Mouse (Mus musculus) ES-CJ7 (cell line): ENCODE results near the gene Abtb2.

ENCODE experiments used
- DNase-seq: peaks from one replicate; pipeline ENCODE4 v3.0.0; 2011; ENCODE audit warnings: low read depth, low spot score

Abtb2 gene

GRCm38 (mm10) chr2:103659648-103660556, 93.8 kb downstream of the Abtb2 start:
- no peak for DNase-seq

DNA sequence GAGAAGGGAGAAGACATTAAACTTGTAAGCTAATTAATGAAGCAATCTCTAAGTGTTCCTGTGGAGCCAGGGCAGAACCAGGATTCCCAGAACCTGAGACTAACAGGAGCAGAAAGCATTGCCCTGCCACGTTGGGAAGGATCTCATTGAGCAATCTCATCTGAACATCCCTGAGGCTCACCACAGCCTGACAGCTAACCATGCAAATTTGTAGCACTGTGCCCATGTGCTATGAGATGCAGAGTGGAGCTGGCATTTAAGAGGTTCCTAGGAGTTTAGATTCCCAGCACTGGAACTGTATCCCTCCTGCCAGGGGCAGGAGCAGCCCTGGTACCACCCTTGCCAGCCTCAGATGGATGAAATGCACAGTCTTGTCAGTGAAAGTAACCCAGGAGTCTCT, 95.6 kb downstream of the Abtb2 start:
- no peak for DNase-seq

DNA sequence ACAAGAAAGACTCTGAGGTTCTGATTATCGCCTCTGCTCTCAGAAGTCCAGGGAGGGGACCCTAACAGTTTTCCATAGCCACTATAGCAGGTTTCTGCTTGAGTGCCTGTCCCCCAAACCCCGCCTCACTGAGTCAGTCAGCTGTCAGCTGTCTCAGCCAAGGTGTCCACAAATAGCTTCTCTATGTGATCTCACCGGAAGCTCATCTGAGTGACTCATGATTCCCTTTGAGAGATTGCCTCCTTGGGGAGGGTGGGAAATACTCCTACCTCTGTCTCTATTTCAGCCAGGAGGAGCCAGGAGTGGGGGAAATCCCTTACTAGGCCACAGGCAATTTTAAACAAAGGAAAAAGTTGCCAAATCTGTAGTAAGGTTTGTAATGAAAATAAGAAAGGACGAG, 96.0 kb downstream of the Abtb2 start:
- DNase-seq, result no peak

DNA sequence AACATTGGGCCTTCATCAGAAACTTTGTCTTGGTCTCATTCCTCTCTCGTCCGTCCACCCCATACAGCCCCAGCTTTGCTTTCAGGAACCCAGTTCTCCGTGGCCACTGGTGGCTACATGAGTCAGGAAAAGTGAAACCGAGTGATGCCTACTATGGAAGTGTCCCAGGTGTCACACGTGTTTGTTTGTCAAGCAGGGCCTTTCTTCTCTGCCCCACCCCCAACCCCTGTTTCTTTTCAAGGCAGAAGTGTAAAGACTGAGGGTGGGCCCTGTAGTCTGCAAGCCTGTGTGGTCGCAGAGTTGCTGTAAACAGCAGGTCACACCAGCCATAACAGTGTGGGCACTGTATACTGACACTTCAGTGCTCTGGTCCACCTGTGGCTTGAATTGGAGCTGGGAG, 98.2 kb downstream of the Abtb2 start:
- DNase-seq, result no peak

DNA sequence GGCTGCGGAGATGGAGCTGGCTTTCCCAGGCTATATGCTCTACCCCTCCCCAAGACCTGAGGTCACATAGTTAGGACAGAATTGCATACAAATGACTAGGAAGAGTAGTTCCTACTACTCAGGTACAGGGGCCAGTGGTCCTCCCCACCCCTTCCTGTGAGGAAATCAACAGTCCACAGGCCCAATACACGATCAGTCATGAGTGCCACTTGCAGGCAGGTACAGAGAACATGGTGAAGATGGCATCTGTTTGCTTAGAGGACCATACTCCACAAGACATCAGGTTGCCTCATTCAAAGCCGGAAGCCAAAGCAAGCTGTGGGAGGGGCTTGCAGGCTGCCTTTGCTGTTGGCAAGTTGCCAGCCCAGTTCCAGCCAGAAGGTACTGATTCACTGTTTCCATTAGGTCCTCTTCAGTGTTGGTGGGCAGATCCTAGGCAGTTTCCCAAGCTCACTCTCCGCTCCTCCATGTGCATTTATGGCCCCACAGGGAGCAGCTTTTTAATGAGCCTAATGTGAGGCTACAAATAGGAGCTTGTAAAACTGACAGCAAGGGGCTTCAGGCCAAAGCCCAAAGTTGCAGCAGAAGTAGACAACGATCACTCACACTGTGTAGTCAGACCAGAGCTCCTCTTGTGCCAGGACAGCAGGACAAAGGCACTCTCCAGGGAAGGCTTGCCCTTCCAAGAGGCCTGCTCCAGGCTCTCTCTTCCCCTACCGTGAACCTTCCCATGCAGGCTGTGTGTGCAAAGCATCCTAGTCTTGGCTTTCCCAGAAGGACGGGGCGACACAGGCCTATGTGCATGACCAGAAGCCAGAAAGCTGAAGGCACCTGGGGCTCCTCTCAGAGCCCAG, 102.1 kb downstream of the Abtb2 start:
- peak; percentile 27 for DNase-seq

DNA sequence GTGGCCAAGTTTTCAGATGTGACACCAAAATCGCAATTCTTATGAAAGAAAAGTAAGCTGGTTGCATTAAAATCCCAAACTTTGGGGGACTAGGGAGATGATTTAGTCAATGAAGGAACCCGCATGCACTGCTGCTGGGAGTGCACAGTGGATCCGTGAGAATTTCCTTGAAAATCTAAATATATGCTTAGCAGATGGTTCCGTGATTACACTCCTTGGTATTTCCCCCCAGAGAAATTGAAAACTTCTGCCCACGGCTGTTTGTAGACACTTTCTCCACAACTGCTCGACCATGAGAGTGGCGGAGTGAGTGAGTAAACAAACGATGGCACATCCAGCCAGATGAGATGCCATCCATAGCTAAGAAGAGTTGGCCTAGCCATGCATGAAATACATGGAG, 102.8 kb downstream of the Abtb2 start:
- no peak for DNase-seq

- no peak for DNase-seq
These were observed 103.5 kb downstream of the Abtb2 start for GRCm38 (mm10) chr2:103669561-103669960.

GRCm38 (mm10) chr2:103670276-103670680, 104.2 kb downstream of the Abtb2 start:
- DNase-seq, result no peak

DNA sequence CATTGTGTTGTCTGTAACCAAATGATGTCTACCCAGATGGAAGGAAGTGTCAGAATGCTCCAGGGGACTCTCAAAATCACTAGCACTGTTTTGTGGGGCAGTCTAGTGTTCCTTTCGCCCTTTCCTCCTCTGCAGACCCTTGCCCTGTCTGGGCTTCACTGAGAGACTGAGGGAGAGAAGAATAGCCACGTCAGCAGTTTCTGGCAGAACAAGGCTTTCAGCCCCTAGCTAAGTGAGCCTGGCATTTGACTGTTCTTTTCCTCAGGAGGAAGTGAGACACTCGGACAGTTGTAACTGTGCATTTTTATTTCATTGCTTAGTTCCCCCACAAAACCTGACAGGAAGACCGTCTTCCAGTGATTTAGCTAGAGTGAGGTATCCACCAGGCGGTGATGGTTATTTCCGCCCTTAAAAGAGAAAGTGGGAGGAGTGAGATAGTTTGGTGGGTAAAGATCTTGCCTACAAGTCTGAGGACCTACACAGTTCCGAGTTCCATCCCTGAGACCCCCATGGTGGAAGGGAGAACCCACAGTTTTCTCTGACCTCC, 106.5 kb downstream of the Abtb2 start:
- DNase-seq, result no peak

DNA sequence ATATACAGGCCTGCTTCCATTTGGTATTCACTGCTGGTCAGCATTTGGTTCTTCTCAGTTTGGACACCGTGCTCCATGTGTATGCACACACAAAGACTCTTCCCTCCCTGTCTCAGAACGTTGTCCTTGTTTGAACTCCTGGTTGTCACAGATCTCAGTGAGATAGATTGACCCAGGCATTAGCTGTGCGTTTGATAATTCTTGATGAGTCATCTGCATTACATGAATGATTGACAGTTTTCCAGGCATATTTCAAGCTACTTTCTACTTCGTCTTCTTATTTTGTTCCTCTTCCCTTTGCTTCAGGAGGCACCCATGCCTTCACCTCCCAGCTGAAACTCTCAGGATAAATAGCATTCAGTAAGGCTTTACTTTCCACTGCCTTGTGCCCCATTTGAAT, 107.5 kb downstream of the Abtb2 start:
- DNase-seq, result no peak

GRCm38 (mm10) chr2:103675391-103675790, 109.3 kb downstream of the Abtb2 start:
- DNase-seq, result no peak

GRCm38 (mm10) chr2:103676808-103677207, 110.7 kb downstream of the Abtb2 start:
- no peak for DNase-seq

DNA sequence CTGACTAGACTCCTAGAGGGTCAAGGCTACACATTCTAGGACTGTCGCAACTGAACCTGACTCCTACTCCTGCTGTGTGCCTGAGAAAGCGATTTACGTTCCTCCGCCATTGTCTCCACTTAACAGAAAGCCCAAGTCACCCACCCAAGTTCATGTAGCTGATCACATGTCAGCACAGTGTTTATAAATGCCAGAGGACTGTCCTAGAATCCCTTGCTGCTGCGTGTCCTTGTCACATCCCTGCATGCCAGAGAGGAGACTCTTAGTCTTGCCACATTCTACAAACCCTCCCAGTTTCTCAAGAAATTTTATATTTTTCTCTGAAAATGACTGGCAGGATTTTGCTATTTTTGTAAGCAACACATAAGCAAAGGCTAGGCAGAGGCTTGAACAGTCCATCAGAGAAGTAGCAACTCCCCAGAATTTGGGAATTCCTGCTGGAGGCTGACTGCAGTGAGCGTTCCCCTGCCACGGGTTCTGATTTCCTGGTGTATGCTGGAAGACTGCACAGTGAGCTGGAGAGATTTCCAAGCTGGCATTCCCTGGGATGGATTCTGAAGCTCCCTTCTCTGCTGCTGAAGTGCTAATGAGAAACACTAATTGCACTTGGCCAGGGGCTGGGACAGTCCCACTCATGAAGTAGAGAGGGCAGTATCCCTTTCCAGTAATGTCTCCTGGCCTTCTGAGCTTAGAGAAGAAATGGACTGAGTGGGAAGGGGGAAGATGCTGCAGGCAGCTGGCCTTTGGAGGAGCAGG, 111.7 kb downstream of the Abtb2 start:
- DNase-seq, result no peak

DNA sequence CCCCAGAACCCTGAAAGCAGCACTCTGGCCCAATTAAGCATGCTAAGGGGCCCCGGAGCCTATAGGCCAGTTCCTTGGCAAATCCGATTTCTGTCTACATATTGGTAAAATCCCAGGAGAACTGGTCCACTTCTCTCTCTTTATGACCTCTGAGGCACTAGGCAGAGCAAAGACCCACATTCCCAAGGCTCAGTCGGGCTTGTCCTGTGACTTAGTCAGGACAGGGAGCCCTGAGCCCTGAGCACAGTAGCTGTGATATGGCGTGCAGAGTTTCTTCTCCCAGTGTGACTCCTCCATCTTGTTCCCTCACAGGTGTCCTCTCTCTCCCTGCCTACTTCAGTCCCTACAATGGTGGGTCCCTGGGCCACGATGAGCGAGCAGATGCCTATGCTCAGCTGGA, 112.3 kb downstream of the Abtb2 start:
- no peak for DNase-seq

- DNase-seq, result no peak
These were observed 114.4 kb downstream of the Abtb2 start for GRCm38 (mm10) chr2:103680364-103681110.

GRCm38 (mm10) chr2:103681149-103681548, 115.0 kb downstream of the Abtb2 start:
- DNase-seq, result no peak

GRCm38 (mm10) chr2:103682261-103682722, 116.2 kb downstream of the Abtb2 start:
- DNase-seq, result no peak

GRCm38 (mm10) chr2:103682927-103683442, 116.9 kb downstream of the Abtb2 start:
- peak; percentile 9 for DNase-seq

GRCm38 (mm10) chr2:103684431-103684830, 118.3 kb downstream of the Abtb2 start:
- no peak for DNase-seq

DNA sequence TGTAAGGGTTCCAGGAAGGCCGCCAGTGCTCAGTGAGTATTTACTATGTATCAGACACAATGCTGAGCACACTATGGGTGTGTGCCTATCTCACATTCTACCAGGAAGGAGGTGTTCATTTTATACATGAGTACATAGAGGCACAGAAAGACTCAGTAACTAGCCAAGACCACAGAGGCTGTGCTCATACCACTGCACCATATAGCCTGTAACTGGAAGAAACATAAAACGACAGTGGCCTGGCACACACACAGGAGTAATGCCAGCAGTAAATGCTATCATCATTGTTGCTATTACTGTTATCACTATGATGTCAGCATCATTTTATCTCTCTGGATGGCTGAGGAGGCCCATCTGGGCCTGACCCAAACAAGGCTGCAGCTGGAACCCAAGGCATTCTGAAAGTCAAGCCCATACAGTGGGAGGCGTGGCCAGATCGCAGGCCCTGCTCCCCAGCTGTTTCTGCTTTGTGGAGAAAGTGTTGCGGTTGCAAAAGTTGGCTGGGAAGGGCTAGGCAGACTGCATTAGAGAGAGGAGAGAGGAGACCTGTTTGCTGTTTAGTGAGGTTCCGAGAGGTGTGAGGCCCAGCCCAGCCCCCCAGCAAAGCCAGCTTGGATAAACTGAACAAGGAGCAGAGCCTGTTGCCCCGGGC, 118.9 kb downstream of the Abtb2 start:
- no peak for DNase-seq
